Mouse (Mus musculus) ES-E14 (cell line): ENCODE data around the gene Brwd3. TPM values are rescaled to one million over a fixed set of nuclear protein-coding genes. Genes with fewer than 3 reads are reported as not detected.

Experiments used
- DNase-seq: peaks from one replicate; pipeline ENCODE4 v3.0.0-alpha.2; 2013; ENCODE audit warnings: low read depth, low spot score
- H3K27ac ChIP-seq: 2 replicates; pipeline ENCODE4 v1.5.1; 2012; ENCODE audit warnings: low read depth, mild to moderate bottlenecking, low read length, moderate library complexity, mixed read lengths; ENCODE audit not compliant: poor library complexity, insufficient read depth, severe bottlenecking
- H3K36me3 ChIP-seq: 2 replicates; pipeline ENCODE4 v1.6.1; 2012; ENCODE audit warnings: mild to moderate bottlenecking, low read length, moderate library complexity, mixed read lengths; ENCODE audit not compliant: control insufficient read depth, poor library complexity, insufficient read depth, severe bottlenecking
- H3K4me1 ChIP-seq, 2 experiments: fragments of 150-350 bp in 1 of 2; sonication (generic) in 1 of 2; 2 replicates each; pipeline ENCODE4 v1.6.1; 2012; ENCODE audit warnings: low read length in 2 of 2, mild to moderate bottlenecking in 1 of 2, mixed read lengths in 1 of 2; ENCODE audit not compliant: control insufficient read depth in 2 of 2, insufficient read depth in 2 of 2, poor library complexity in 1 of 2
- H3K4me3 ChIP-seq, 2 experiments: fragments of 150-350 bp in 1 of 2; sonication (generic) in 1 of 2; 2 replicates each; pipeline ENCODE4 v1.5.1; 2012; ENCODE audit warnings: low read length in 2 of 2, low read depth in 1 of 2, mild to moderate bottlenecking in 1 of 2, mixed read lengths in 1 of 2; ENCODE audit not compliant: insufficient read depth in 1 of 2, poor library complexity in 1 of 2, severe bottlenecking in 1 of 2
- H3K9ac ChIP-seq: 2 replicates; pipeline ENCODE4 v1.6.1; 2012; ENCODE audit warnings: low read depth, mild to moderate bottlenecking, low read length, mixed read lengths; ENCODE audit not compliant: poor library complexity, insufficient read depth, severe bottlenecking
- H3K9me3 ChIP-seq: fragments of 150-350 bp; sonication (generic); 2 replicates; pipeline ENCODE4 v1.6.1; 2012; ENCODE audit warnings: low read depth, mild to moderate bottlenecking, low read length; ENCODE audit not compliant: control insufficient read depth, insufficient read depth
- CHD2 ChIP-seq: IDR thresholded peaks from 2 replicates; pipeline ENCODE4 v1.6.1; 2014; ENCODE audit warnings: mild to moderate bottlenecking, low read depth, low read length, inconsistent platforms
- HCFC1 ChIP-seq: IDR thresholded peaks from 2 replicates; pipeline ENCODE4 v1.6.1; 2012; ENCODE audit warnings: low read length, inconsistent platforms, borderline replicate concordance; ENCODE audit not compliant: insufficient read depth
- MAFK ChIP-seq: IDR thresholded peaks from 2 replicates; pipeline ENCODE4 v1.6.1; 2014; ENCODE audit warnings: mild to moderate bottlenecking, low read depth, low read length, inconsistent platforms; ENCODE audit not compliant: insufficient read depth
- ZC3H11A ChIP-seq: IDR thresholded peaks from 2 replicates; pipeline ENCODE4 v1.6.1; 2012; ENCODE audit warnings: low read depth, mild to moderate bottlenecking, inconsistent platforms, low read length, borderline replicate concordance
- ZNF384 ChIP-seq: IDR thresholded peaks from 2 replicates; pipeline ENCODE4 v1.6.1; 2012; ENCODE audit warnings: low read depth, low read length, inconsistent platforms
- in situ Hi-C, 2 experiments: fragments of 600-800 bp; cut with MboI; formaldehyde crosslinking; loops; one replicate each; pipeline ENCODE4 v1.15.1; 2025; ENCODE audit warnings: low sequenced_read_pairs in 2 of 2, inconsistent platforms in 1 of 2; ENCODE audit not compliant: unreplicated experiment in 2 of 2
- total RNA-seq: library from RNA; depleted of rRNA; stranded (reverse); fragments of 300-350 nt; gene quantifications from 2 replicates; pipeline ENCODE4 v1.2.3, GENCODE M21; 2012

The Brwd3 gene
- total RNA-seq, 1 experiment = 10.6 TPM

- H3K4me3 ChIP-seq = no peak overlapping the region
- H3K4me1 ChIP-seq = no peaks in the 10 kb centered on the region
- no peaks in the 10 kb centered on the region for H3K36me3 ChIP-seq
- H3K9ac ChIP-seq = no peak overlapping the region
- DNase-seq = no peak
- in situ Hi-C loops = no loop called here
- TF ChIP-seq HCFC1 = no peak
- no peak for TF ChIP-seq ZC3H11A
- no peak for TF ChIP-seq MAFK
- TF ChIP-seq ZNF384 = no peak
- no peak for TF ChIP-seq CHD2
- H3K27ac ChIP-seq = no peak overlapping the region
- H3K9me3 ChIP-seq = no peaks in the 10 kb centered on the region
These were observed 50.4 kb downstream of the Brwd3 start for GRCm38 (mm10) chrX:108783724-108784123.

- H3K4me3 ChIP-seq = no peak overlapping the region
- H3K27ac ChIP-seq = no peak overlapping the region
- in situ Hi-C loops = no loop called here
- H3K9ac ChIP-seq = no peak overlapping the region
- no peak for TF ChIP-seq MAFK
- TF ChIP-seq CHD2 = no peak
- TF ChIP-seq ZC3H11A = no peak
- TF ChIP-seq ZNF384 = no peak
- no peak for TF ChIP-seq HCFC1
- DNase-seq = no peak
- no peaks in the 10 kb centered on the region for H3K9me3 ChIP-seq
- no peaks in the 10 kb centered on the region for H3K36me3 ChIP-seq
- H3K4me1 ChIP-seq = no peaks in the 10 kb centered on the region
These were observed 102.4 kb downstream of the Brwd3 start for GRCm38 (mm10) chrX:108731755-108732154.

- Histone ChIP-seq H3K4me3 (no peak overlapping the region), H3K9me3 (no peaks in the 10 kb centered on the region), H3K27ac (no peak overlapping the region), H3K4me1 (no peaks in the 10 kb centered on the region), H3K9ac (no peak overlapping the region), H3K36me3 (no peaks in the 10 kb centered on the region)
- TF ChIP-seq ZNF384 (no peak), MAFK (no peak), HCFC1 (no peak), ZC3H11A (no peak), CHD2 (no peak)
- DNase-seq = no peak
- in situ Hi-C loops = no loop called here
These were observed 104.6 kb downstream of the Brwd3 start for GRCm38 (mm10) chrX:108729564-108729963.

- in situ Hi-C loops = no loop called here
- Histone ChIP-seq H3K27ac (no peak overlapping the region), H3K4me1 (no peaks in the 10 kb centered on the region), H3K9ac (no peak overlapping the region), H3K36me3 (no peaks in the 10 kb centered on the region), H3K4me3 (no peak overlapping the region), H3K9me3 (no peaks in the 10 kb centered on the region)
- TF ChIP-seq CHD2 (no peak), ZC3H11A (no peak), HCFC1 (no peak), ZNF384 (no peak), MAFK (no peak)
- DNase-seq = no peak
These were observed 105.1 kb downstream of the Brwd3 start for GRCm38 (mm10) chrX:108729068-108729467.

GRCm38 (mm10) chrX:108728334-108728733, 105.8 kb downstream of the Brwd3 start:
- Histone ChIP-seq H3K4me1 (no peaks in the 10 kb centered on the region), H3K9ac (no peak overlapping the region), H3K9me3 (no peaks in the 10 kb centered on the region), H3K27ac (no peak overlapping the region), H3K36me3 (no peaks in the 10 kb centered on the region), H3K4me3 (no peak overlapping the region)
- TF ChIP-seq ZC3H11A (no peak), ZNF384 (no peak), HCFC1 (no peak), MAFK (no peak), CHD2 (no peak)
- in situ Hi-C loops = no loop called here
- DNase-seq = no peak
